Mouse (Mus musculus) midbrain, embryonic 15.5 days (tissue): ENCODE measurements around the gene Ces1a. TPM values are rescaled to one million over a fixed set of nuclear protein-coding genes. Genes with fewer than 3 reads are reported as not detected.
A peak's percentile ranks its signal among the peaks of the same experiment; 100 is the strongest.

ENCODE experiments used
- ATAC-seq: fragments of 200-750 bp; cut with Nextera tagmentation; replicated peaks from 2 replicates; pipeline ENCODE4 v1.8.0; 2017; ENCODE audit warnings: moderate TSS enrichment
- H3K27ac ChIP-seq: fragments of 300-500 bp; sonication (generic); 2 replicates; pipeline ENCODE4 v1.5.1; 2015; ENCODE audit warnings: mild to moderate bottlenecking, inconsistent platforms
- H3K27me3 ChIP-seq: fragments of 300-500 bp; sonication (generic); replicated peaks from 2 replicates; pipeline ENCODE4 v1.6.1; 2015; ENCODE audit warnings: inconsistent platforms
- H3K36me3 ChIP-seq: fragments of 300-500 bp; sonication (generic); replicated peaks from 2 replicates; pipeline ENCODE4 v1.6.1; 2015; ENCODE audit warnings: inconsistent platforms
- H3K4me1 ChIP-seq: fragments of 300-500 bp; sonication (generic); 2 replicates; pipeline ENCODE4 v1.6.1; 2015; ENCODE audit warnings: inconsistent platforms
- H3K4me2 ChIP-seq: fragments of 300-500 bp; sonication (generic); 2 replicates; pipeline ENCODE4 v1.6.1; 2015; ENCODE audit warnings: inconsistent platforms, mild to moderate bottlenecking, moderate library complexity
- H3K4me3 ChIP-seq: fragments of 300-500 bp; sonication (generic); 2 replicates; pipeline ENCODE4 v1.5.1; 2015; ENCODE audit warnings: mild to moderate bottlenecking, inconsistent platforms
- H3K9ac ChIP-seq: fragments of 300-500 bp; sonication (generic); 2 replicates; pipeline ENCODE4 v1.6.1; 2015; ENCODE audit warnings: mild to moderate bottlenecking, inconsistent platforms
- H3K9me3 ChIP-seq: fragments of 300-500 bp; sonication (generic); 2 replicates; pipeline ENCODE4 v1.6.1; 2016; ENCODE audit warnings: inconsistent platforms
- whole genome bisulfite sequencing: fragments of 180-500 bp; shearing (Covaris S2); methylation state at CpG from one replicate; pipeline ENCODE4 v1.1.7; 2015; ENCODE audit warnings: mixed read lengths; 5-methylcytosine and 5-hydroxymethylcytosine counted together
- polyA plus RNA-seq: library from polyadenylated mRNA; unstranded; fragments of >200 nt; fragmentation: Nextera tagmentation; extraction: Ambion mirVana; gene quantifications from 2 replicates; pipeline ENCODE4 v1.2.1, GENCODE M21; 2015

Ces1a gene
- polyA plus RNA-seq, result not detected in 2 replicates

DNA sequence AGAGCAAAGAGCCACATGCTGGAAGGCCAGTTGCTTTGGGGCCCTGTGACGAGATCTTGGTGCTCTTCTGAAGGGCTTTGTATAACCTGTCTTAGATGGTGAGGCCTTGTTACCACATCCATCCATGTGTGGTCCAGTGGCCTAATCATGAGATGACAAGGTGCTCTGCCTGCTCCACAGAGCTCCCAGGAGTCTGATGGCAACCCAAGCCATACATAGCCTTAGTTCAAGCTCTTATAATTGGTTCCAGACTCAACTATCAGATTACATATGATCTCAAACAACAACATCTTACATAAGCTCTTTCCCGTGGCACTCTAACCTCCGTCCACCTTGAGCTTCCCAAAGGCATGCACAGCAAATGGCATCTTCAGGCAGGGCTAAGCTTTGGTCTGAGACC lies at the start of gene Ces1a:
Ces1a (minus strand) TSS at position 101 of the 400 bp plus-strand sequence.
- Histone ChIP-seq H3K4me1 (no peaks in the 10 kb centered on the region), H3K9me3 (no peaks in the 10 kb centered on the region), H3K4me2 (no peak within 1 kb of the TSS), H3K4me3 (no peak within 1 kb of the TSS), H3K27me3 (no peaks in the 10 kb centered on the region), H3K36me3 (no peaks in the 10 kb centered on the region), H3K27ac (no peak within 1 kb of the TSS), H3K9ac (no peak within 1 kb of the TSS)
- no peak for ATAC-seq
- 89% methylated on average over 3 of the region's 3 CpGs for WGBS

DNA sequence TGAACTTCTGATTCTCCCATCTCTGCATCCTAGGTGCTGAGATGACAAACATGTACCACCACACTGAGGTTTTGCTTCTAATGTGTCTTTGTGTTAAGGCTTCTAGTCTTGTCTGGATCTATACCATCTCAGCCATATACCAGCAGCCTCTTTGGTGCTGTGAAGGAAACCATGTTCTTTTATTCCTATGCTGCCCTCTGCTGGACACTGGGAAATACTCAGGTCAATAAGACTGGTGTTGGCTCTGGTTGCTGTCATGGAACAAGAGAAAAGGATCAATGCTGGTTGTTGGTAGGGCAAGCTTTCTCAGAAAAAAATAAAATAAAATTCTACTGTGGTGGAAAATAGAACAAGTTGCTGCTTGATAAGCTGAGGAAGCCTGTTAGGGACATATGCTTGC lies 47.4 kb upstream of the Ces1a start:
- Histone ChIP-seq H3K36me3 (no peaks in the 10 kb centered on the region), H3K4me3 (no peak overlapping the region), H3K9ac (no peak overlapping the region), H3K27me3 (no peaks in the 10 kb centered on the region), H3K4me2 (no peak overlapping the region), H3K9me3 (no peaks in the 10 kb centered on the region), H3K27ac (no peak overlapping the region), H3K4me1 (no peaks in the 10 kb centered on the region)
- no peak for ATAC-seq

DNA sequence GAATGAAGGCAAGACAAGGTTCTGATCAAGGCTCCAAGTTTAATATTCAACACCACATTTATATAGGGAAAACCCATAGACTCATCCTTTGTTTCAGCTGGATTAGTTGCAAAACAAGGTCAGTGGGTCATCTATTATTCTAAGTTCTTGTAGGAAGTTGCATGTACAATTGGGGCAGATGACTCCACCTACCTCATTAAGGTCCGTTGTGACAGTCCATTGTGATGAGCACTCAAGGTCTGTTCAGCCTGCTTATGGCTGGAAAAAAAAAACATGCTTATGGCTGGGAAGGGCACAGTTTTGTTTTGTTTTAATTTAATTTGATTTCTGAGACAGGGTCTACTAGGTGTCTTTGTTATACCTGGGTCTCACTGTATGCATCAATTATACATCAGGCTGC lies 43.3 kb upstream of the Ces1a start:
- no peaks in the 10 kb centered on the region for H3K27me3 ChIP-seq
- no peak for ATAC-seq
- WGBS, result 59% methylated on average over 1 of the region's 1 CpGs
- H3K9me3 ChIP-seq, result no peaks in the 10 kb centered on the region
- H3K4me1 ChIP-seq, result peaks cover 3% of the 10 kb centered on the region; the same call in 1 of the 2 replicates
- H3K4me2 ChIP-seq, result no peak overlapping the region
- H3K36me3 ChIP-seq, result no peaks in the 10 kb centered on the region
- H3K9ac ChIP-seq, result no peak overlapping the region
- H3K4me3 ChIP-seq, result no peak overlapping the region
- H3K27ac ChIP-seq, result no peak overlapping the region

DNA sequence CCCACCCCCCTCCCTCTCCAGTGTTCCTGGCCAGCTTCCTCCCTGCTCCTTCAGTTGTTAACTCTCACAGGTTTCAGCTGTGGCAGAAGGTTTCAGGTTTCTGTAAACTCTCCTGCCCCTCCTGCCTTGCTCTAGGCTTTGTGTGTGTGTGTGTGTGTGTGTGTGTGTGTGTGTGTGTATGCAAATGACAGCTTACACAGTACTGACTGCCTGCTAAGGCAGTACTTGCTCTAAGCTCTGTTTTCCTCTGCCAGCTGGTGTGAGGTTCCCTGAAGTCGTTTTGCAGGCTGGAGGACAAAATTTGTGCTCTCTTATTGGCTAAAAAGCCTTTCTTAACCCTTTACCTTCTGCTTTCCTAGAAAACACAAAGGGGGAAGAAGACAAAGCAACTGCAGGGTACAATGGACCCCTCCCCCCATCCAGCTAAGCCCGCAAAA lies 40.7 kb upstream of the Ces1a start:
- 0 out of 2 replicates have a peak, but pooled peaks have one; percentile 52 for ATAC-seq
- 0% methylated on average over 2 of the region's 2 CpGs for WGBS
- H3K4me2 ChIP-seq, result no peak overlapping the region
- H3K36me3 ChIP-seq, result no peaks in the 10 kb centered on the region
- H3K4me1 ChIP-seq, result peaks cover 3% of the 10 kb centered on the region; the same call in 1 of the 2 replicates
- H3K27me3 ChIP-seq, result no peaks in the 10 kb centered on the region
- no peak overlapping the region for H3K9ac ChIP-seq
- no peaks in the 10 kb centered on the region for H3K9me3 ChIP-seq
- H3K4me3 ChIP-seq, result no peak overlapping the region
- H3K27ac ChIP-seq, result no peak overlapping the region

DNA sequence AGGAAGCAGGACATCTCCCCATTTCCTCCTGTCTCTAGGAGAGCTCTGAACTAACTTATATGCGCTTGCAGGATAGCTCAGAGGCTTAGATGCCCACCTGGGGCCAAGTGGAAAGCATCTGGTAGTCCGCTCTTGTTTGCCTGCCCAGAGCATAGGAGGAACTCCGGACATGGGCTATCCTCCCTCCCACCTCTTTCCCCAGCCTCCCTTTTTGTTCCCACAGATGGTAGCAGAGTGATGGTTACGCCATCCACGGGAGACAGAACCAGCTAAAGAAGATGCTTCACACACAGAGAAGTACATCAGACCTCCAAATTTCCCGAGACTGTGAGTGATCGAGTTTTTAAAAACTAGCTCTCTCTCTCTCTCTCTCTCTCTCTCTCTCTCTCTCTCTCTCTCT lies 40.2 kb upstream of the Ces1a start:
- Histone ChIP-seq H3K9ac (no peak overlapping the region), H3K9me3 (no peaks in the 10 kb centered on the region), H3K4me1 (peaks cover 3% of the 10 kb centered on the region; the same call in 1 of the 2 replicates), H3K27ac (no peak overlapping the region), H3K4me2 (no peak overlapping the region), H3K27me3 (no peaks in the 10 kb centered on the region), H3K36me3 (no peaks in the 10 kb centered on the region), H3K4me3 (no peak overlapping the region)
- WGBS, result 27% methylated on average over 7 of the region's 7 CpGs
- ATAC-seq, result no peak

DNA sequence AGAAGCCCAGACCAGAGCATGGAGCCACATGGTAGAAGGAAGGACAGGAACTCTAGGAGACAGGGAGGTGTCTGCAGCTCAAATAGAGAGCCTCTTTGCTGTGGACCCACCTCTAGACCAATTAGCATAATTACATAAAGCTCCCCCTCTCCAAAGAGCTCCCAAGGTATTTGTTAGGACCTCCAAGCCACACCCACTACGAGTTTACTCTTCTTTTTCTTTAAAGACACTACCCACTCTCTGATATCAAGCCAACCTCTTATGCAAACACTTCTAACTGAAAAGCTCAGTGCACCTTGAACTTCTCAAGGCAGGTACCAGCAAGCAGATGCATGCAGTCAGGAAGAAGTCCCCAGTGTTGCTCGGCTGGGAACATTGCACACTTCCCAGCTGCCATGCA lies 31.9 kb upstream of the Ces1a start, which contains the start of gene Ces1b:
Ces1b (minus strand) TSS at position 131 of the 400 bp plus-strand sequence.
- Histone ChIP-seq H3K9me3 (no peaks in the 10 kb centered on the region), H3K4me1 (no peaks in the 10 kb centered on the region), H3K36me3 (no peaks in the 10 kb centered on the region), H3K4me2 (no peak within 1 kb of the TSS), H3K4me3 (no peak within 1 kb of the TSS), H3K27ac (no peak within 1 kb of the TSS), H3K9ac (no peak within 1 kb of the TSS), H3K27me3 (no peaks in the 10 kb centered on the region)
- no peak for ATAC-seq
- 74% methylated on average over 2 of the region's 2 CpGs for WGBS

DNA sequence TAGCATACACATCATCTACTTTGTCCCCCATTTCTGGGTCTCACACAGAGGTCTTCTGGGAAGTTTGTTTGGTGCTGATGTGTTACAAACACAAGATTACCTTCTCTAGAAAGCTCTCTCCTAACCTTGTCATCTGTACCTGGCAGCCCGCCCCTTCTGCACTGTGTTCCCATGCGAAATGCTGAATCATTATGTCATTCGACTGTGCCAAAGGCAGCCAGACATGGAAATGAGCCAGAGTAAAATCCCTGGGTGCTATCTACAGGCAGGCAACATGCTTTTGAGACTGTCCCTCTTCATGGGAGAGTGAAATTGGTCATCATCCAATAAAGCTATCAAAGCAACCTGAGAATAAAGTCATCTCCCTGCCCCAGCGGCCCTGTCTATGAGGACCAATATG lies 27.3 kb upstream of the Ces1a start:
- no peaks in the 10 kb centered on the region for H3K36me3 ChIP-seq
- H3K4me3 ChIP-seq, result no peak overlapping the region
- H3K4me2 ChIP-seq, result no peak overlapping the region
- no peak for ATAC-seq
- no peak overlapping the region for H3K27ac ChIP-seq
- no peaks in the 10 kb centered on the region for H3K27me3 ChIP-seq
- 89% methylated on average over 4 of the region's 4 CpGs for WGBS
- no peaks in the 10 kb centered on the region for H3K4me1 ChIP-seq
- no peak overlapping the region for H3K9ac ChIP-seq
- H3K9me3 ChIP-seq, result no peaks in the 10 kb centered on the region

DNA sequence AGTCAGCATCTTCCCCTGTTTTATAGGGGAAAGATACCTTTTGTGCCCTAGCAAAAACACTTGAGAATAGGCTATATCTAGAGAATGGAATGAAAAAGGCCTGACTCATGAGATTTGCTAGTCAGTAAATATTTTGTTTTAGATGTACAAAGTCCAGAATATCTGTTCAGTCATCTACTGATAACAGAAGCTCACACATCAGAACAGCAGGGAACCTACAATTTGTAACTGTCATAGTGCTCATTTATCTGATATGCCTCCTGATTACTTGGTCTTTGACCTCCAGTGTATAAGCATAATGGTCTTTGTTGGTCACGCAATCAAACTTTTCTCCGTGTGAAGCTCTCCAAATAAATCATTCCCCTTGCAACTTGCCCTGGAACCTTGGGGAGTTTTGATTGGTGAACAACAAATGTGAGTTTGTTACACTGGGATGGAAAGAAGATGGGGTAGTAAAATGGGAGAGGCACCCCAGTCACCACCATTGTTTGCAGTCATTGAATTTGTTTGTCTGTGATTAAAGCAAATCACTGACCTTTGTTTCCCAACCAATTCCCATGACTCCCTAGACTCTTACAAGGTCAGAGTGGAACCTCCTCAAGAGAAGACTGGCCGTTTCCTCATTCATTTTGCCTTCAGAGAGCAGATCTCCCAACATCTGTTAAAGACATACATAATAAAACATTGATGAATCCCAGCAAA lies 15.6 kb upstream of the Ces1a start:
- no peak overlapping the region for H3K27ac ChIP-seq
- no peaks in the 10 kb centered on the region for H3K36me3 ChIP-seq
- ATAC-seq, result no peak
- H3K4me1 ChIP-seq, result no peaks in the 10 kb centered on the region
- no peak overlapping the region for H3K4me3 ChIP-seq
- 72% methylated on average over 3 of the region's 3 CpGs for WGBS
- H3K4me2 ChIP-seq, result no peak overlapping the region
- no peak overlapping the region for H3K9ac ChIP-seq
- H3K9me3 ChIP-seq, result no peaks in the 10 kb centered on the region
- no peaks in the 10 kb centered on the region for H3K27me3 ChIP-seq

DNA sequence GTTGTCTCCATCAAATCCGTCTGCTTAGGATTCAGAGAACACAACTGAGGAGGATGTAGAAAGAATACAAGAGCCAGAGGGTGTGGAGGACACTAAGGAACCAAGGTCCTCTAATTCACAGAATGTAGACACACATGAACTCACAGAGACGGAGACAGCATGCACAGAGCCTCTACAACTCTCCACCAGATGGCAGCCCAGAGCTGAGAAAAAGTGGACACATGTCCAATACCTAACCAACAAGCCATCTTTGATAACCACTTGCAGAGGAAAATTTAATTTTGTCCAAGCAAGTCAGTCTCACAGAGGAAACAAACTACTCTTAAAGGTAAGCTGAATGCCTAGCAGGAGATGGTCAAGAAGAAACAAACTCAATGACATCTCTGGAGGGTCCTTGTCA lies 11.2 kb upstream of the Ces1a start:
- H3K27me3 ChIP-seq, result no peaks in the 10 kb centered on the region
- no peak for ATAC-seq
- H3K4me1 ChIP-seq, result no peaks in the 10 kb centered on the region
- no peak overlapping the region for H3K27ac ChIP-seq
- H3K4me3 ChIP-seq, result no peak overlapping the region
- 26% methylated on average over 2 of the region's 2 CpGs for WGBS
- H3K4me2 ChIP-seq, result no peak overlapping the region
- no peaks in the 10 kb centered on the region for H3K9me3 ChIP-seq
- no peaks in the 10 kb centered on the region for H3K36me3 ChIP-seq
- no peak overlapping the region for H3K9ac ChIP-seq

DNA sequence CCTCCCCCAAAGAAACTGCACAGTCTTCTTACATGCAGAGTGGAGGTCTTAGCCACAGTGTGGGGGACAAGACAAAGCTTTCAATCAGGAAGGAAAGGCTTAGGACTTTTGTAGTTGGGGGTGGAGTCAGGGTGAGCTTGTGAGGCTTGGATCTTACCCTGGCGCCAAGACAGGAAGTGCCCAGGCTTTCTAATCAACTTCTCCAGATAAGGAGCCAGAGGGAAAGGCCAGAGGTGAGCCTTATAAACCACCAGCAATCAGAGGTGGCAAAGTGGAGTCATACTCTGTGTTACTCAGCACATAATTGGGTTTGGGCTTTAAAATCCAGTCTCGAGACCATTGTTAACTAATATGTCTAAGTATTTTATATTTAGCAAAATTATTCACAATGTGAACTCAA lies 7.2 kb upstream of the Ces1a start:
- no peak overlapping the region for H3K9ac ChIP-seq
- no peaks in the 10 kb centered on the region for H3K27me3 ChIP-seq
- H3K27ac ChIP-seq, result no peak overlapping the region
- H3K36me3 ChIP-seq, result no peaks in the 10 kb centered on the region
- ATAC-seq, result no peak
- H3K4me1 ChIP-seq, result no peaks in the 10 kb centered on the region
- WGBS, result 63% methylated on average over 2 of the region's 2 CpGs
- no peaks in the 10 kb centered on the region for H3K9me3 ChIP-seq
- H3K4me3 ChIP-seq, result no peak overlapping the region
- no peak overlapping the region for H3K4me2 ChIP-seq

DNA sequence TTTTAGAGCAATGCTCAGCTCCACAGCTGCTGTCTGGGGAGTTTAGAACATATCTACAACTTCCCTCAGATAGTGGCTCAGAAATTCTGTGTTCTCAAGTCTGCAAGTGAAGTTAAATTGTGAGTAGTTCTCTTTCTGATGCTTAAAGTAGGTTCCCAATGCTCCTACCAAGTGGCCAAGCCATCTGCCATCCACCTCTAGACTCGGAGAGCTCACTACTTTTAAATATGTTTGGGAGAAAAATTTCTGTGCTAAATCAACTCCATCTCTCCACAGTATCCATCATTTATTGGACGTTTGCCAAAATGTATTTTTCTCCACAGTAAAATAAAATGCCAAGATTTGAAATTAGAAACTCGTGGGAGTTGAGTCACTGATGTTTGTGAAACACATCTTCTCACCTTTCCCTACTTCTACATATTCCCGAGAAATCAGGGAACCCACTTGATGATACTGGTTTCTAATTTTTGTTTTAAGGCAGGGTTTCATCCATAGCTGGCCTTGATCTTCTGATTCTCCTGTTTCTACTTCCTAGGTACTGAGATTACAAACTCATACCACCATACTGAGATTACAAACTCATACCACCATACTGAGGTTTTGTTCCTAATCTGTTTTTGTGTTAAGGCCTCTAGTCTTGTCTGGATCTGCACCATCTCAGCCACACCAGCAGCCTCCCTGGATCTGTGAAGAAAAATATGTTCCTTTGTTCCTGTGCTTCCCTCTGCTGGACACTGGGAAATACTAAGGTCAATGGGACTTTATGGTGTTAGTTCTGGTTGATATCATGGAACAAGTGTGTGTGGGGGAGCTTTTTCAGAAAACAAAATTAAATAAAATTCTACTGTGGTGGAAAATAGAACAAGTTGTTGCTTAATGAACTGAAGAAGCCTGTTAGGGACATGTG lies 771 bp upstream of the Ces1a start:
- Histone ChIP-seq H3K27me3 (no peaks in the 10 kb centered on the region), H3K4me1 (no peaks in the 10 kb centered on the region), H3K27ac (no peak overlapping the region), H3K4me3 (no peak overlapping the region), H3K4me2 (no peak overlapping the region), H3K36me3 (no peaks in the 10 kb centered on the region), H3K9me3 (no peaks in the 10 kb centered on the region), H3K9ac (no peak overlapping the region)
- ATAC-seq, result no peak
- 73% methylated on average over 4 of the region's 4 CpGs for WGBS

DNA sequence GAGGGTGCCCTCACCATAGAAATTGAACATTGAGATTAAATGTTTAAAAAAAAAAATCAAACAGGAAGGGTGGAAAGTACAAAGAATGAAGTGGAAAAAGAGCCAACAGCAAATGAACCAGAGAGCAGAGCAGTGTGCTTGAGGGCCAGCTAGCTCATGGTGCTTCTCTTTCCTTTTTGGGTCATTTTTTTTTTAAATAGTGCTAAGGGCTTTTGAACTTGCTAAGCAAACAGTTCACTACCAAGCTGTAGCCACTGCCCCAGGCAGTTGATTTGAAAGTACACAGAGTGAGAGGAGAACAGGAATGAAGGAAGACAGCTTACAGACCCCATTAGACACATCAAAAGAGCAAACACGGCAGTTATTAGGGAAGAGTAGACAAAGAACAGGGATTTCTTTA lies 4.9 kb downstream of the Ces1a start:
- WGBS, result 33% methylated on average over 1 of the region's 1 CpGs
- no peak overlapping the region for H3K9ac ChIP-seq

More for the DNA sequence above, 4.9 kb downstream of the Ces1a start:
- Histone ChIP-seq H3K4me3 (no peak overlapping the region), H3K4me2 (no peak overlapping the region), H3K36me3 (no peaks in the 10 kb centered on the region), H3K4me1 (no peaks in the 10 kb centered on the region), H3K27ac (no peak overlapping the region), H3K27me3 (no peaks in the 10 kb centered on the region), H3K9me3 (no peaks in the 10 kb centered on the region)
- ATAC-seq, result no peak
